Mouse (Mus musculus) megakaryocyte, embryonic 14.5 days (primary cell): ENCODE results near the gene Pde1c.

ENCODE experiments used
- FLI1 ChIP-seq: IDR thresholded peaks from 2 replicates; pipeline ENCODE4 v1.6.1; 2012; ENCODE audit warnings: low read length, inconsistent platforms, mixed read lengths
- GATA1 ChIP-seq: IDR thresholded peaks from 3 replicates; pipeline ENCODE4 v1.6.1; 2012; ENCODE audit warnings: mixed read lengths, low read length, inconsistent platforms, borderline replicate concordance

DNA sequence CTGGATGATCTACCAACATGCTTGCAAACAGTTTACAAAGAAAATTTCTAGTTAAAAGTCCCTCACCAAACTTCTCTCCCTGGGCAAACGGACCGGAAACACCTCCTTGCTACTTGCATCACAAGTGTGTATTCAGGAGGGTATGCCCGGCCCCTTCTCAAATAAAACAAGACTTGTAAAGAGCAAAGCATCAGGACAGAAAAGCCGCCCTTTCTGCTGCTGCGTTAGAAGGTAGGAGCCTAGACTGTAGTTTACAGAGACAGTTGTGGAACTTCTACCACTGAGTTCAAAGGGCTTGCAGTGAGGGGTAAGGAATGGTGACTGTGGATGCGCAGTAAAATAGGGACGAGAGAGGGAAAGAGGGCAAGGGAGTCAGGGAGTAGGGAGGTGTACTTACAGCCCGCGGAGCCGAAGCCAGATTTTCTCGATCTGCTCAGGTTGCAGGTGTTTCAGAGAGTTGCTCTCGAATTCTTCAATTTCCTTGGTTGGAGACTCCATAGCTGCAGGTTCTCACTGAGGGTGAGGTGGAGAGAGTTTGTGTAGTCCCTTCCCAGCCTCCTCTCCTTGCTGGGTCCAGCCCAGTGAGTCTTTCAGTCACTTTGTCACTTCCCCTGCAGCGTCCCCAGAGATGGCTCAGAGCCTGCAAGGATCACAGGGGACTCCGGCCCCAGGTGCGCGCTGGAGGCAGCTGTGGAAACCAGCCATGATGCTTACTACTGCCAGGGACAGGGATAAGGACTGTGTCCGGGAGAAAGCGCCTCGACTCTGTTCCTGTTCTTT lies 207.4 kb downstream of the Pde1c start:
- no peak for TF ChIP-seq GATA1
- TF ChIP-seq FLI1: no peak
